Mouse (Mus musculus) neural tube, embryonic 15.5 days (tissue): ENCODE results near the gene Ttll12. TPM values are rescaled to one million over a fixed set of nuclear protein-coding genes. Genes with fewer than 3 reads are reported as not detected.

Source experiments
- ATAC-seq: fragments of 200-750 bp; cut with Nextera tagmentation; 2 replicates; pipeline ENCODE4 v1.8.0; 2017; ENCODE audit warnings: mild to moderate bottlenecking, moderate TSS enrichment, moderate library complexity; ENCODE audit not compliant: low FRiP score
- H3K27ac ChIP-seq: fragments of 300-500 bp; sonication (generic); replicated peaks from 2 replicates; pipeline ENCODE4 v1.5.1; 2015; ENCODE audit warnings: mild to moderate bottlenecking, inconsistent platforms
- H3K27me3 ChIP-seq: fragments of 300-500 bp; sonication (generic); replicated peaks from 2 replicates; pipeline ENCODE4 v1.6.1; 2015; ENCODE audit warnings: inconsistent platforms
- H3K36me3 ChIP-seq: fragments of 300-500 bp; sonication (generic); 2 replicates; pipeline ENCODE4 v1.6.1; 2015; ENCODE audit warnings: inconsistent platforms
- H3K4me1 ChIP-seq: fragments of 300-500 bp; sonication (generic); 2 replicates; pipeline ENCODE4 v1.6.1; 2015; ENCODE audit warnings: inconsistent platforms
- H3K4me2 ChIP-seq: fragments of 300-500 bp; sonication (generic); 2 replicates; pipeline ENCODE4 v1.6.1; 2015; ENCODE audit warnings: inconsistent platforms, mild to moderate bottlenecking, moderate library complexity
- H3K4me3 ChIP-seq: fragments of 300-500 bp; sonication (generic); replicated peaks from 2 replicates; pipeline ENCODE4 v1.5.1; 2015; ENCODE audit warnings: mild to moderate bottlenecking, inconsistent platforms
- H3K9ac ChIP-seq: fragments of 300-500 bp; sonication (generic); replicated peaks from 2 replicates; pipeline ENCODE4 v1.6.1; 2015; ENCODE audit warnings: mild to moderate bottlenecking, inconsistent platforms
- H3K9me3 ChIP-seq: fragments of 300-500 bp; sonication (generic); replicated peaks from 2 replicates; pipeline ENCODE4 v1.6.1; 2016; ENCODE audit warnings: inconsistent platforms
- WGBS: fragments of 180-500 bp; shearing (Covaris S2); methylation state at CpG from one replicate; pipeline ENCODE4 v1.1.7; 2015; ENCODE audit warnings: mixed read lengths; 5-methylcytosine and 5-hydroxymethylcytosine counted together
- polyA plus RNA-seq: library from polyadenylated mRNA; unstranded; fragments of >200 nt; fragmentation: Nextera tagmentation; extraction: Ambion mirVana; gene quantifications from 2 replicates; pipeline ENCODE4 v1.2.1, GENCODE M21; 2015

Ttll12 gene
- polyA plus RNA-seq, 1 experiment from 2014 or later = 37.3 TPM

- peak overlapping the region; percentile 65 for H3K4me2 ChIP-seq
- H3K9ac ChIP-seq = peak overlapping the region; percentile 98
- under 1% methylated on average over 74 of the region's 74 CpGs for WGBS
These were observed 39.6 kb downstream of the Ttll12 start for GRCm38 (mm10) chr15:83555161-83555974.

DNA sequence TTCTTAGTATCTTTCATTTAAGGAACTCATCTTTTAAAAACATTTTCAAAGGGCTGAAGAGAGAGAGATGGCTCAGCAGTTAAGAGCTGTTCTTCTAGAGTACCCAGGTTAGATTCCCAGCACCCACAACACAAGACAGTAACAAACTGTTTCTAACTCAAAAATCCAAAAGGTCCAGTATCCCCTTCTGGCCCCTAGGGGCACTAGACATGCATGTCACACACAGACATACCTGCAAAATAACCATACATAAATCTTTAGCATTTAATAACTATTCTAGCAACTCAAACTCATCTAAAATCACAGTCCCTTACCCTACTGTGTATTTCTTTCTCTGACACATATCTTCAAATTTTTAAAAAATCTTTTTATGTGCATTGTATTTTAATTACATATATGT is 41.1 kb downstream of the Ttll12 start:
- peaks cover 24% of the 10 kb centered on the region for H3K36me3 ChIP-seq
- no peak for ATAC-seq
- no peak overlapping the region for H3K9ac ChIP-seq
- H3K9me3 ChIP-seq = no peaks in the 10 kb centered on the region
- no peak overlapping the region for H3K4me3 ChIP-seq
- H3K4me1 ChIP-seq = peaks cover 26% of the 10 kb centered on the region
- H3K27me3 ChIP-seq = no peaks in the 10 kb centered on the region; the same call in 1 of the 2 replicates
- H3K27ac ChIP-seq = no peak overlapping the region
- no peak overlapping the region for H3K4me2 ChIP-seq

More at GRCm38 (mm10) chr15:83555161-83555974, 39.6 kb downstream of the Ttll12 start:
- peak overlapping the region; percentile 86 for H3K4me3 ChIP-seq
- no peaks in the 10 kb centered on the region for H3K9me3 ChIP-seq
- peaks cover 26% of the 10 kb centered on the region for H3K4me1 ChIP-seq
- no peaks in the 10 kb centered on the region; the same call in 1 of the 2 replicates for H3K27me3 ChIP-seq
- peaks cover 15% of the 10 kb centered on the region for H3K36me3 ChIP-seq
- peak; percentile 90 for ATAC-seq
- peak overlapping the region; percentile 96 for H3K27ac ChIP-seq

GRCm38 (mm10) chr15:83550137-83550536 is 44.8 kb downstream of the Ttll12 start:
- H3K27ac ChIP-seq = no peak overlapping the region
- H3K9ac ChIP-seq = no peak overlapping the region
- no peaks in the 10 kb centered on the region for H3K27me3 ChIP-seq
- peaks cover 58% of the 10 kb centered on the region for H3K36me3 ChIP-seq
- no peak overlapping the region for H3K4me3 ChIP-seq
- no peaks in the 10 kb centered on the region for H3K9me3 ChIP-seq
- H3K4me2 ChIP-seq = no peak overlapping the region
- 87% methylated on average over 2 of the region's 2 CpGs for WGBS
- ATAC-seq = no peak
- H3K4me1 ChIP-seq = peaks cover 18% of the 10 kb centered on the region

DNA sequence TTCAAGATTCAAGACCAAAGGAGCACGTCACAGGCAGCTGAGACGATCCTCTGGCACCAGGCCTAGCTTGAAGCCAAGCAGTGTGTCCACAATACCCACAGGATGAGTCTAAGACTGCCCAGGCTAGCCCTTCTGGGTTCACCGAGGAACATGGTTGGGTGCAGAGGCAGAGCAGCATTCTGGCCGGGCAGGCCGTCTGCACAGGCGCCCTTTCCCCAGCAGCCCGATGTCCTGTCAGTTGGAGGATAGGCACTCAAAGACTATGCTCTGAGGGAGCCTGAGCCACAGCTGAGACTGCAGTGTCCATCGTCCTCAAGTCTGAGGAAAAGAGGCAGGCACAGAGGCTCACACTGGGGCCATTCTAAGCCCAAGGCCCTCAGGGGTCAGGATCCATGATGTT is 47.8 kb downstream of the Ttll12 start:
- no peak overlapping the region for H3K4me2 ChIP-seq
- H3K9me3 ChIP-seq = no peaks in the 10 kb centered on the region
- WGBS = 92% methylated on average over 8 of the region's 8 CpGs
- H3K36me3 ChIP-seq = peaks cover 54% of the 10 kb centered on the region
- no peak overlapping the region for H3K9ac ChIP-seq
- no peaks in the 10 kb centered on the region for H3K4me1 ChIP-seq
- ATAC-seq = no peak
- no peaks in the 10 kb centered on the region for H3K27me3 ChIP-seq
- H3K4me3 ChIP-seq = no peak overlapping the region
- no peak overlapping the region for H3K27ac ChIP-seq

DNA sequence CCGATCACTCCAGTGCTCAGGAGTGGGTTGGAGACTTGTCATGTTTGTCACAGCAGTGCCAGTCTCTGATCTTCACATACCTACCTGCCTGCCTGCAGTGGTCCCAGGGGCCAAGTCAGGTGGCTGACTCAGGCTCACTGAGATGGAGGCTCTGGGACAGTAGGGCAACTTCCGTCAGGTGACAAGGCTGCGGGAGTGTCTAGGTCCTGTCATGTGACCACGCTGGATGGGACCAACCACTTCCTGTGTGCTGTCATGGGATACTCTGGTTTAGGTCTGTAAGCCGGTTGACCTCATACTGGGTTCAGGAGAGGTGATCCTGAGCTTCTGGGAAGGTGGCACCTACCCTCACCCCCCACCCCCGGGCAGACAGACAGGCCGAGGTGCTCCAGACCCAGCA is 48.9 kb downstream of the Ttll12 start:
- no peak overlapping the region for H3K27ac ChIP-seq
- 90% methylated on average over 7 of the region's 7 CpGs for WGBS
- no peaks in the 10 kb centered on the region for H3K4me1 ChIP-seq
- no peak overlapping the region for H3K9ac ChIP-seq
- no peaks in the 10 kb centered on the region for H3K27me3 ChIP-seq
- no peaks in the 10 kb centered on the region for H3K9me3 ChIP-seq
- H3K36me3 ChIP-seq = peaks cover 50% of the 10 kb centered on the region
- no peak overlapping the region for H3K4me2 ChIP-seq
- ATAC-seq = no peak
- no peak overlapping the region for H3K4me3 ChIP-seq

- Histone ChIP-seq H3K9ac (no peak overlapping the region), H3K36me3 (peaks cover 15% of the 10 kb centered on the region), H3K27ac (no peak overlapping the region), H3K4me2 (no peak overlapping the region), H3K4me3 (no peak overlapping the region), H3K27me3 (no peaks in the 10 kb centered on the region), H3K9me3 (no peaks in the 10 kb centered on the region), H3K4me1 (no peaks in the 10 kb centered on the region)
- no peak for ATAC-seq
- WGBS = 83% methylated on average over 9 of the region's 9 CpGs
These were observed 53.2 kb downstream of the Ttll12 start for GRCm38 (mm10) chr15:83541647-83542287.

GRCm38 (mm10) chr15:83539905-83540304 is 55.1 kb downstream of the Ttll12 start:
- Histone ChIP-seq H3K36me3 (no peaks in the 10 kb centered on the region), H3K4me2 (no peak overlapping the region), H3K4me3 (no peak overlapping the region), H3K27me3 (no peaks in the 10 kb centered on the region), H3K9ac (no peak overlapping the region), H3K27ac (no peak overlapping the region), H3K9me3 (no peaks in the 10 kb centered on the region), H3K4me1 (no peaks in the 10 kb centered on the region)
- WGBS = 72% methylated on average over 4 of the region's 4 CpGs
- no peak for ATAC-seq

DNA sequence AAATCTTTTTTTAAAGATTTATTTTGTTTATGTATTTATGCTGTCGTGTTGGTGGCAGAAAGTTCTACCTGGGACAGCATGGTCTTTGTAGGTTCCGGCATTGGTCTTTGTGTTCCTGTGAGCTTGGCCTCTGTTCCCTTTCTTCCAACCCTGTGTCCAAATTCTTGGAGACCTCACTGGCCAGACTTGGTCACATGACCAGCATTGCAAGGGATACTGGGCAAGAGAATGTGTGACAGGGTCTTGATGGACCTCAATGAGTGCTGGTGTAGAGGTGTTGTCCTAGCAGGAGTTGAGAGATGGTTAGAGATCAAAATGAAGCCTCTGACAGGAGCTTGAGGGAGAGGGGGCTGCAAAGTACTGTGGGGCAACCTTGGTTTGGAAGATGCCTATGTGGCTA is 56.1 kb downstream of the Ttll12 start:
- H3K4me2 ChIP-seq = no peak overlapping the region
- no peak overlapping the region for H3K9ac ChIP-seq
- no peak for ATAC-seq
- H3K27me3 ChIP-seq = no peaks in the 10 kb centered on the region
- no peaks in the 10 kb centered on the region for H3K9me3 ChIP-seq
- H3K36me3 ChIP-seq = no peaks in the 10 kb centered on the region
- no peak overlapping the region for H3K27ac ChIP-seq
- no peaks in the 10 kb centered on the region for H3K4me1 ChIP-seq
- 97% methylated on average over 2 of the region's 2 CpGs for WGBS
- no peak overlapping the region for H3K4me3 ChIP-seq

DNA sequence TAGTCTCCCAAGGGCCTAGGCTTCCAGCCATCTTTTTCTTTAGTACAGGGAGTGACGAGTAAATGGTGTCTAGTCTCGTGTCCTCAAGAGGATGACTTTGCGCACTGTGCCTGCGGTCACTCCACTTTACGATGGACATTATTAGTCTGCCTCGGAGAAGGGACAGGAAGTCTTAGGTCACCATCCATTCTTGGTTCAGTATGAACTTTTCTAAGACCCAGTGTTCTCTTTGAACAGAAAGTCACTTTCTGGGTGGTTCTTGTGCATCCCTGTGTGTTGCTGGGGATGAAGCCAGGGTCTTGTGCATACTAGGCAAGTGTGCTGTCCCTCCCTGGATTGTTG is 59.1 kb downstream of the Ttll12 start:
- H3K27me3 ChIP-seq = no peaks in the 10 kb centered on the region
- H3K4me1 ChIP-seq = no peaks in the 10 kb centered on the region
- no peak for ATAC-seq
- H3K4me3 ChIP-seq = no peak overlapping the region
- H3K36me3 ChIP-seq = no peaks in the 10 kb centered on the region
- no peak overlapping the region for H3K9ac ChIP-seq
- H3K27ac ChIP-seq = no peak overlapping the region
- no peak overlapping the region for H3K4me2 ChIP-seq
- H3K9me3 ChIP-seq = no peaks in the 10 kb centered on the region
- WGBS = 76% methylated on average over 6 of the region's 6 CpGs

GRCm38 (mm10) chr15:83534960-83535889 is 59.7 kb downstream of the Ttll12 start:
- Histone ChIP-seq H3K36me3 (no peaks in the 10 kb centered on the region), H3K4me1 (no peaks in the 10 kb centered on the region), H3K4me3 (no peak overlapping the region), H3K27me3 (no peaks in the 10 kb centered on the region), H3K9me3 (no peaks in the 10 kb centered on the region), H3K9ac (no peak overlapping the region), H3K27ac (no peak overlapping the region), H3K4me2 (no peak overlapping the region)
- WGBS = 80% methylated on average over 17 of the region's 17 CpGs
- ATAC-seq = no peak

- H3K27ac ChIP-seq = no peak overlapping the region
- H3K4me1 ChIP-seq = no peaks in the 10 kb centered on the region
- H3K4me2 ChIP-seq = no peak overlapping the region
- no peak overlapping the region for H3K9ac ChIP-seq
- no peak overlapping the region for H3K4me3 ChIP-seq
- H3K9me3 ChIP-seq = no peaks in the 10 kb centered on the region
- H3K36me3 ChIP-seq = no peaks in the 10 kb centered on the region
- WGBS = 82% methylated on average over 7 of the region's 7 CpGs
- peaks cover 17% of the 10 kb centered on the region for H3K27me3 ChIP-seq
- ATAC-seq = no peak
These were observed 62.4 kb downstream of the Ttll12 start for GRCm38 (mm10) chr15:83532606-83533005.
